Mouse (Mus musculus) hindbrain, embryonic 10.5 days (tissue): ENCODE results near the gene Map2k1. TPM values are rescaled to one million over a fixed set of nuclear protein-coding genes. Genes with fewer than 3 reads are reported as not detected.
"Not testable (repeated sequence)": the region's sequence is repeated elsewhere in the genome, so short reads cannot be mapped to it uniquely, and the experiment has no call there.

Source experiments
- DNase-seq: peaks from one replicate; pipeline ENCODE4 v3.0.0-alpha.2; 2017; ENCODE audit warnings: low spot score
- H3K27ac ChIP-seq: fragments of 300-500 bp; sonication (generic); 2 replicates; pipeline ENCODE4 v1.5.1; 2016; ENCODE audit warnings: mild to moderate bottlenecking, moderate library complexity
- H3K27me3 ChIP-seq: fragments of 300-500 bp; sonication (generic); 2 replicates; pipeline ENCODE4 v1.6.1; 2016; ENCODE audit warnings: mild to moderate bottlenecking; ENCODE audit not compliant: poor library complexity, insufficient read depth, severe bottlenecking
- H3K36me3 ChIP-seq: fragments of 300-500 bp; sonication (generic); 2 replicates; pipeline ENCODE4 v1.6.1; 2016; ENCODE audit warnings: mild to moderate bottlenecking, moderate library complexity
- H3K4me1 ChIP-seq: fragments of 300-500 bp; sonication (generic); replicated peaks from 2 replicates; pipeline ENCODE4 v1.6.1; 2016; ENCODE audit warnings: mild to moderate bottlenecking
- H3K4me3 ChIP-seq: fragments of 300-500 bp; sonication (generic); 2 replicates; pipeline ENCODE4 v1.5.1; 2016; ENCODE audit warnings: mild to moderate bottlenecking, moderate library complexity
- H3K9me3 ChIP-seq: fragments of 300-500 bp; sonication (generic); 2 replicates; pipeline ENCODE4 v1.6.1; 2016; ENCODE audit warnings: mild to moderate bottlenecking, moderate library complexity
- WGBS: fragments of 180-500 bp; shearing (Covaris S2); methylation state at CpG from one replicate; pipeline ENCODE4 v1.1.7; 2016; 5-methylcytosine and 5-hydroxymethylcytosine counted together
- polyA plus RNA-seq: library from polyadenylated mRNA; unstranded; fragments of >200 nt; fragmentation: Nextera tagmentation; extraction: Ambion mirVana; gene quantifications from 2 replicates; pipeline ENCODE4 v1.2.1, GENCODE M21; 2016

The Map2k1 gene
- polyA plus RNA-seq, 1 experiment from 2014 or later, result 75.3 TPM

- H3K4me3 ChIP-seq, H3K9me3 ChIP-seq, DNase-seq, H3K27ac ChIP-seq, H3K27me3 ChIP-seq: not testable (repeated sequence)
- Histone ChIP-seq H3K36me3 (peaks cover 34% of the 10 kb centered on the region), H3K4me1 (peaks cover 25% of the 10 kb centered on the region)
- WGBS, result 91% methylated on average over 3 of the region's 3 CpGs
Observed at GRCm38 (mm10) chr9:64169967-64170366, 83.5 kb downstream of the Map2k1 start.

GRCm38 (mm10) chr9:64160471-64160870 lies 93.0 kb downstream of the Map2k1 start:
- no peaks in the 10 kb centered on the region for H3K27me3 ChIP-seq
- no peak for DNase-seq
- no peaks in the 10 kb centered on the region for H3K4me1 ChIP-seq
- no peak overlapping the region for H3K4me3 ChIP-seq
- H3K36me3 ChIP-seq, result peaks cover 96% of the 10 kb centered on the region
- H3K9me3 ChIP-seq, result no peaks in the 10 kb centered on the region
- no peak overlapping the region for H3K27ac ChIP-seq
- 94% methylated on average over 5 of the region's 5 CpGs for WGBS

GRCm38 (mm10) chr9:64156641-64157040 lies 96.8 kb downstream of the Map2k1 start:
- Histone ChIP-seq H3K4me3 (no peak overlapping the region), H3K4me1 (no peaks in the 10 kb centered on the region), H3K36me3 (peaks cover 99% of the 10 kb centered on the region), H3K9me3 (no peaks in the 10 kb centered on the region), H3K27ac (no peak overlapping the region), H3K27me3 (no peaks in the 10 kb centered on the region)
- WGBS, result 80% methylated on average over 1 of the region's 1 CpGs
- DNase-seq, result no peak

- no peaks in the 10 kb centered on the region for H3K27me3 ChIP-seq
- H3K9me3 ChIP-seq, result no peaks in the 10 kb centered on the region
- no peak overlapping the region for H3K27ac ChIP-seq
- no peaks in the 10 kb centered on the region for H3K4me1 ChIP-seq
- no peak overlapping the region for H3K4me3 ChIP-seq
- 94% methylated on average over 9 of the region's 9 CpGs for WGBS
- DNase-seq, result no peak
- H3K36me3 ChIP-seq, result peaks cover 76% of the 10 kb centered on the region
Observed at GRCm38 (mm10) chr9:64139879-64140278, 113.6 kb downstream of the Map2k1 start.

- not testable (repeated sequence) for H3K4me3 ChIP-seq, H3K9me3 ChIP-seq, H3K27me3 ChIP-seq, H3K4me1 ChIP-seq, H3K27ac ChIP-seq
- 13% methylated on average over 6 of the region's 6 CpGs for WGBS
- peak; percentile 35 for DNase-seq
- peaks cover 69% of the 10 kb centered on the region for H3K36me3 ChIP-seq
Observed at GRCm38 (mm10) chr9:64138896-64139295, 114.5 kb downstream of the Map2k1 start.

Other genes starting within 250 kb of the Map2k1 start
- gene Smad6, start 231.6 kb downstream of the Map2k1 start, polyA plus RNA-seq, result 5.3 and 6.7 TPM in 2 replicates
- gene Lctl, start 136.5 kb downstream of the Map2k1 start, polyA plus RNA-seq, result 0.16 TPM in 1 of 2 replicates, not detected in the other
- gene Zwilch, start 80.5 kb downstream of the Map2k1 start, polyA plus RNA-seq, result 24.8 and 41.7 TPM in 2 replicates
- 959 and 1,179 TPM in 2 replicates for gene Rpl4, start 80.3 kb downstream of the Map2k1 start, polyA plus RNA-seq
- 38.3 and 39.8 TPM in 2 replicates for gene Snapc5, start 74.4 kb downstream of the Map2k1 start, polyA plus RNA-seq
- gene Uchl4, start 18.4 kb downstream of the Map2k1 start, polyA plus RNA-seq, result 3.5 and 4.1 TPM in 2 replicates
- 246 and 275 TPM in 2 replicates for gene Tipin, start 27.9 kb upstream of the Map2k1 start, polyA plus RNA-seq
- gene Dis3l, start 87.7 kb upstream of the Map2k1 start, polyA plus RNA-seq, result 20.6 and 22.0 TPM in 2 replicates
- 1.0 and 5.6 TPM in 2 replicates for gene Megf11, start 132.0 kb upstream of the Map2k1 start, polyA plus RNA-seq